Mouse (Mus musculus) stomach, postnatal 0 days (tissue): ENCODE data around the gene Ltbr. TPM values are rescaled to one million over a fixed set of nuclear protein-coding genes. Genes with fewer than 3 reads are reported as not detected.

Experiments used
- ATAC-seq: fragments of 200-750 bp; cut with Nextera tagmentation; 2 replicates; pipeline ENCODE4 v1.8.0; 2017; ENCODE audit not compliant: low FRiP score, low TSS enrichment
- DNase-seq: peaks from one replicate; pipeline ENCODE4 v3.0.0-alpha.2; 2016; ENCODE audit warnings: low spot score
- H3K27ac ChIP-seq: fragments of 300-500 bp; sonication (generic); replicated peaks from 2 replicates; pipeline ENCODE4 v1.5.1; 2014; ENCODE audit warnings: mild to moderate bottlenecking, control low read depth
- H3K27me3 ChIP-seq: fragments of 300-500 bp; sonication (generic); 2 replicates; pipeline ENCODE4 v1.6.1; 2014; ENCODE audit warnings: low read length; ENCODE audit not compliant: control insufficient read depth, insufficient read depth
- H3K36me3 ChIP-seq: fragments of 300-500 bp; sonication (generic); 2 replicates; pipeline ENCODE4 v1.6.1; 2014; ENCODE audit warnings: low read length, mixed read lengths; ENCODE audit not compliant: control insufficient read depth, insufficient read depth
- H3K4me1 ChIP-seq: fragments of 300-500 bp; sonication (generic); replicated peaks from 2 replicates; pipeline ENCODE4 v1.6.1; 2014; ENCODE audit warnings: antibody characterized with exemption; ENCODE audit not compliant: control insufficient read depth, insufficient read depth
- H3K4me2 ChIP-seq: fragments of 300-500 bp; sonication (generic); replicated peaks from 2 replicates; pipeline ENCODE4 v1.6.1; 2014; ENCODE audit warnings: low read depth, mild to moderate bottlenecking, control low read depth, moderate library complexity
- H3K4me3 ChIP-seq: fragments of 300-500 bp; sonication (generic); 2 replicates; pipeline ENCODE4 v1.5.1; 2014; ENCODE audit warnings: low read depth, low read length, control low read depth
- H3K9ac ChIP-seq: fragments of 300-500 bp; sonication (generic); 2 replicates; pipeline ENCODE4 v1.6.1; 2014; ENCODE audit warnings: mild to moderate bottlenecking, low read length, control low read depth, mixed read lengths
- H3K9me3 ChIP-seq: fragments of 300-500 bp; sonication (generic); 2 replicates; pipeline ENCODE4 v1.6.1; 2016; ENCODE audit warnings: low read length; ENCODE audit not compliant: control insufficient read depth
- CTCF ChIP-seq: IDR thresholded peaks from 2 replicates; pipeline ENCODE4 v1.5.1; 2016; ENCODE audit warnings: antibody characterized with exemption, low read depth, mild to moderate bottlenecking, moderate library complexity
- EP300 ChIP-seq: optimal IDR thresholded peaks from 2 replicates; pipeline ENCODE3; 2016; ENCODE audit warnings: antibody characterized with exemption
- WGBS: fragments of 180-500 bp; shearing (Covaris S2); extraction: QIAGEN DNeasy Blood & Tissue Kit; methylation state at CpG from one replicate; pipeline ENCODE4 v1.1.7; 2014; 5-methylcytosine and 5-hydroxymethylcytosine counted together
- polyA plus RNA-seq: library from polyadenylated mRNA; unstranded; fragments of >200 nt; fragmentation: Nextera tagmentation; extraction: Ambion mirVana; gene quantifications from 2 replicates; pipeline ENCODE4 v1.2.1, GENCODE M21; 2015

The Ltbr gene
- polyA plus RNA-seq, 1 experiment from 2014 or later = 71.5 TPM

DNA sequence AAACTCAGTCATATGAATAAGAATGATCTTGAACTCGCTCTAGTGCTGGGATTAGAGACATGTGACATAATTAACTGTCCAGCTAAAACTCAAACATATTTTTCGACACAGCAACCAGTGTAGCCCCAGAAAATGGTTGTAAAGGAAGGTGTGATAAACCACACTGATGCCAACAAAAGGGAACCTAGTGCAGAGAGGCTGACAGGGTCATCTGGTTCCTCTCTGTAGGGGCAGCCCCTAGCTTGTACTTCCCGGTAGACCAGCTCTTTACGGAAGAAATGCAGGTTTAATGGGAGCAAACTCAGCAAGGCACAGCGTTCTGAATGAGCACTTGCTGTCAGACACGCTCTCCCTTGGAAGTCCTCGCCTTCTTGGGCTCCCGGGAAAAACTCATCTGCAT, 34.0 kb downstream of the Ltbr start:
- Histone ChIP-seq H3K4me3 (no peak overlapping the region), H3K27ac (no peak overlapping the region), H3K4me1 (no peaks in the 10 kb centered on the region), H3K4me2 (no peak overlapping the region), H3K27me3 (no peaks in the 10 kb centered on the region), H3K9me3 (no peaks in the 10 kb centered on the region), H3K9ac (no peak overlapping the region), H3K36me3 (no peaks in the 10 kb centered on the region)
- ATAC-seq (no peak), DNase-seq (no peak)
- 65% methylated on average over 8 of the region's 8 CpGs for WGBS
- TF ChIP-seq CTCF = no peak
- TF ChIP-seq EP300 = no peak

GRCm38 (mm10) chr6:125274841-125275563, 38.7 kb downstream of the Ltbr start:
- ATAC-seq (0 out of 2 replicates have a peak, but pooled peaks have one; percentile 31), DNase-seq (peak; percentile 56)
- no peaks in the 10 kb centered on the region for H3K27me3 ChIP-seq
- H3K27ac ChIP-seq = no peak overlapping the region
- no peaks in the 10 kb centered on the region for H3K4me1 ChIP-seq
- H3K4me3 ChIP-seq = no peak overlapping the region
- H3K36me3 ChIP-seq = no peaks in the 10 kb centered on the region
- no peaks in the 10 kb centered on the region for H3K9me3 ChIP-seq
- TF ChIP-seq CTCF (peak; percentile 80), EP300 (no peak)
- no peak overlapping the region for H3K4me2 ChIP-seq
- H3K9ac ChIP-seq = no peak overlapping the region
- WGBS = 52% methylated on average over 15 of the region's 15 CpGs

DNA sequence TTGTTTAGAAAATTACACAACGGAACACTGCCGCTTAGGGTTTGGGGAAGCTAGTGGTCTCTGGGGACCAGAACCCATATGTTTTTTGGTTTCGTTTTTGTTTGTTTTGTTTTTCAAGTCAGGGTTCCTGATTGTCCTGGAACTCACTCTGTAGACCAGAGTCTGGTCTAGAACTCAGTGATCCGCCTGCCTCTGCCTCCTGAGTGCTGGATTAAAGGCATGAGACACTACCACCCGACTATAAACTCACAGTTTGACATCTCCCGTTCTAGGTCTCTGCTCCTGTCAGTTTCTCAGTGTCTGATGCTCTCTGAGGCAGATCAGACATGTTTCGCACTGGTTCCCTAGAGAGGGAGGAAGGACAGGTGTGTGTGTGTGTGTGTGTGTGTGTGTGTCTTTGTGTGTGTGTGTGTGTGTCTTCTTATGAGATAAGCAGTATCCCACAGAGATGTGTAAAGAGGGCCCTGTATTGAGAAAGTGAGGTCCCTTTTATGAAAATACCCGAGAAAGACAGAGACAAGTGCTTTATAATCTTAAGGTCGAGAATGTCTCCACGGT, 41.4 kb downstream of the Ltbr start:
- no peak overlapping the region for H3K4me3 ChIP-seq
- H3K27ac ChIP-seq = no peak overlapping the region
- DNase-seq = no peak
- H3K27me3 ChIP-seq = no peaks in the 10 kb centered on the region
- TF ChIP-seq CTCF = no peak
- no peak for TF ChIP-seq EP300
- H3K9ac ChIP-seq = no peak overlapping the region
- H3K4me1 ChIP-seq = no peaks in the 10 kb centered on the region
- ATAC-seq = no peak
- no peak overlapping the region for H3K4me2 ChIP-seq
- no peaks in the 10 kb centered on the region for H3K36me3 ChIP-seq
- WGBS = 72% methylated on average over 10 of the region's 10 CpGs
- H3K9me3 ChIP-seq = no peaks in the 10 kb centered on the region

- TF ChIP-seq EP300 (no peak), CTCF (peak; percentile 99)
- Histone ChIP-seq H3K9me3 (no peaks in the 10 kb centered on the region), H3K4me2 (peak overlapping the region; percentile 39), H3K27ac (no peak overlapping the region), H3K4me1 (no peaks in the 10 kb centered on the region), H3K4me3 (peak overlapping the region; percentile 10; the same call in 1 of the 2 replicates), H3K9ac (no peak overlapping the region), H3K36me3 (no peaks in the 10 kb centered on the region), H3K27me3 (no peaks in the 10 kb centered on the region)
- WGBS = 15% methylated on average over 17 of the region's 17 CpGs
- ATAC-seq = peak; percentile 89
- DNase-seq = peak; percentile 91
These were observed 42.0 kb downstream of the Ltbr start for GRCm38 (mm10) chr6:125271455-125272227.

- H3K4me3 ChIP-seq = no peak overlapping the region
- 46% methylated on average over 6 of the region's 6 CpGs for WGBS
- no peak overlapping the region for H3K4me2 ChIP-seq
- H3K36me3 ChIP-seq = no peaks in the 10 kb centered on the region
- H3K27me3 ChIP-seq = no peaks in the 10 kb centered on the region
- DNase-seq = no peak
- TF ChIP-seq EP300 = no peak
- TF ChIP-seq CTCF = no peak
- no peak overlapping the region for H3K27ac ChIP-seq
- no peaks in the 10 kb centered on the region for H3K4me1 ChIP-seq
- H3K9ac ChIP-seq = no peak overlapping the region
- no peak for ATAC-seq
- H3K9me3 ChIP-seq = no peaks in the 10 kb centered on the region
These were observed 44.9 kb downstream of the Ltbr start for GRCm38 (mm10) chr6:125268799-125269198.
